Mouse (Mus musculus) testis, adult 2 months (tissue): ENCODE measurements around the gene Bik. TPM values are rescaled to one million over a fixed set of nuclear protein-coding genes. Genes with fewer than 3 reads are reported as not detected.

Experiments used
- H3K27ac ChIP-seq: fragments of 200-500 bp; 2 replicates; pipeline ENCODE4 v1.5.1; 2012; ENCODE audit warnings: low read depth, low read length; ENCODE audit not compliant: control insufficient read depth, insufficient read depth
- H3K27me3 ChIP-seq: fragments of 200-500 bp; 2 replicates; pipeline ENCODE4 v1.6.1; 2012; ENCODE audit warnings: mild to moderate bottlenecking, low read length, moderate library complexity; ENCODE audit not compliant: control insufficient read depth, insufficient read depth
- H3K36me3 ChIP-seq: fragments of 200-500 bp; 2 replicates; pipeline ENCODE4 v1.6.1; 2012; ENCODE audit warnings: mild to moderate bottlenecking, low read length; ENCODE audit not compliant: control insufficient read depth, insufficient read depth
- H3K4me1 ChIP-seq: fragments of 200-500 bp; 2 replicates; pipeline ENCODE4 v1.6.1; 2012; ENCODE audit warnings: low read length; ENCODE audit not compliant: control insufficient read depth, insufficient read depth
- H3K4me3 ChIP-seq: fragments of 200-500 bp; 2 replicates; pipeline ENCODE4 v1.5.1; 2012; ENCODE audit warnings: low read depth, mild to moderate bottlenecking, low read length, moderate library complexity, mixed read lengths; ENCODE audit not compliant: control insufficient read depth
- CTCF ChIP-seq: fragments of 200-500 bp; IDR thresholded peaks from 2 replicates; pipeline ENCODE4 v1.5.1; 2012; ENCODE audit warnings: low read depth, mild to moderate bottlenecking, inconsistent platforms, low read length, moderate library complexity; ENCODE audit not compliant: control insufficient read depth, insufficient read depth, insufficient replicate concordance
- POLR2A ChIP-seq: fragments of 200-500 bp; IDR thresholded peaks from 2 replicates; pipeline ENCODE4 v1.6.1; 2012; ENCODE audit warnings: low read depth, mild to moderate bottlenecking, inconsistent platforms, low read length, moderate library complexity; ENCODE audit not compliant: control insufficient read depth
- polyA plus RNA-seq: library from polyadenylated mRNA; depleted of rRNA; stranded (reverse); fragments of >200 nt; gene quantifications from 2 replicates; pipeline ENCODE4 v1.2.3, GENCODE M21; 2012

The Bik gene
- polyA plus RNA-seq, 1 experiment, result 11.0 TPM

DNA sequence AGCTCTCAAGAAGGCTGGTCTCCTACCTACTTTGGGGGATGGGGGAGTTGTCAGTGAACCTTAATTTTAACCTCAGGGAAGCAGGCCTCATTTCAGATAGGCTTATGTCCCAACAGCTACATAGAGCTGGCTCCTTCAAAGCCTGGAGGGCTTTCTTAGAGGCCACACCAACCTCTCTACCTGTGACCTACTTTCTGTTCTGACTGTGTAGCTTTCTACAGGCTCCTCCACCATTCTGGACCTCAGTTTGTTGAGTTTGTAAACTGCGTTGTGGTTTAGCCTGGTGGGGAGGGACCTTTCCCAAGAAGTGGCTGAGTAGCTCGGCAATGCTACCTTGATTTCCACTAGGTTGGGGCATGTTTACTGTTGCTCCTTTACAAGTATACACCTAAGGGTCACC lies 1.1 kb downstream of the Bik start:
- no peaks in the 10 kb centered on the region for H3K27me3 ChIP-seq
- peaks cover 10% of the 10 kb centered on the region for H3K4me1 ChIP-seq
- no peak overlapping the region; the same call in 1 of the 2 replicates for H3K4me3 ChIP-seq
- no peak overlapping the region for H3K27ac ChIP-seq
- H3K36me3 ChIP-seq, result no peaks in the 10 kb centered on the region
- TF ChIP-seq CTCF, result no peak
- TF ChIP-seq POLR2A, result no peak

DNA sequence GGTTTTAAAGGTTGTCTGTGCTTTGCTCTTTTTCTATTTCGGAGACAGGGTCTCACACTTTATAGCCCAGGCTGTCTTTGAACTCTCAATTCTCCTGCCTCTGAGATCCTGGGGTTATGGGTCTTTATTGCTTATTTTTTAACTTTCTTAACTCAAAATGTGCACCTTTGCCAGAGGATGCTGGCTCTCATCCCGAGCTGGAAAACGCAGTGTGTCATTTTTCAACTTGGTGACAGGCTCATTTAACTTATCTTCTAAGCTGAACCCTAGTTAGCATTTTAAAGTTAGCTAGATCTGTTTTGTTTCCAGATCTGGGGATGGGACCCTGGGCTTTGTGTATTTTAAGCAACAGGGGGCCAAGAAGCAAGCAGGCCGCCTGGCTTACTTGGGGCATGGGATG lies 2.2 kb downstream of the Bik start:
- Histone ChIP-seq H3K27me3 (no peaks in the 10 kb centered on the region), H3K4me1 (peaks cover 8% of the 10 kb centered on the region), H3K4me3 (no peak overlapping the region), H3K36me3 (no peaks in the 10 kb centered on the region), H3K27ac (no peak overlapping the region)
- TF ChIP-seq CTCF (no peak), POLR2A (no peak)

DNA sequence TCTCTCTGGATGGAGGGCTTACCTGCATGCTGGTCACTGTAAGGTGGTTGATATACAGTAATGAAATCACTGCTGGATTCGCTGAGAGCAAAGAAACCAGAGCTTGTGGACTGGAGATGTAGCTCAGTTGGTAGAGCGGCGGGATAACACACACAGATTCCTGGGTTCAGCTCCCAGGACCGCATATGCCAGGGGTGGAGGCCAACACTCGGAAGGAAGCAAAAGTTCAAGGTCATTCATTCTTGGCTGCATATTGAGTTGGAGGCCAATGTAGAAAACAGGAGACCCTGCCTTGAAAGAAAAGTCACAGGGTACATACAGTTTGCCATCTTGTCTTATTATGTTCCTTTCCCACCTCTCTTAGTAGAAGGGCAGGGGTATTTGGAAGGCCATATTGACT lies 3.1 kb downstream of the Bik start:
- no peak overlapping the region for H3K27ac ChIP-seq
- no peaks in the 10 kb centered on the region for H3K36me3 ChIP-seq
- TF ChIP-seq CTCF (no peak), POLR2A (no peak)
- no peak overlapping the region for H3K4me3 ChIP-seq
- no peaks in the 10 kb centered on the region for H3K27me3 ChIP-seq
- peaks cover 8% of the 10 kb centered on the region for H3K4me1 ChIP-seq

DNA sequence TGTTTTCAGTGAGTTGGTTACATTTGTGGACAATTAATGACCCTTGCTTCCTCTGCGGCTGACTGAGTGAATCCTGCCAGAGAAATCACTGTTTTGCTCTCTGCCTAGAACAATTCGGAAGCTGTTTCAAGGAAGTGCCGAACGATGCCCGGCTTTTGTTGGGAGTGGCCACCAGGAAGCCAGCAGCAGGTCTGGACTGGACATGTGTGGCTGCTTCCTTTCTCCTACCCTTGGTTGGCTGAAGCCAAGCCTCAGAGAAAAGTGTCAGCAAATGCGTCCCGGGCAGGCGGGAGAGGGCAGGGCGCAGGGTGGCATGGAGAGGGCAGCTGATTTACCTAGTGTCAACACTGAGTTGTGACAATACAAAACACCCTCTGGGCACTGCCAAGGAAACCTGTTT lies 3.6 kb downstream of the Bik start:
- no peaks in the 10 kb centered on the region for H3K36me3 ChIP-seq
- TF ChIP-seq CTCF (no peak), POLR2A (no peak)
- H3K4me1 ChIP-seq, result peaks cover 8% of the 10 kb centered on the region
- H3K27me3 ChIP-seq, result no peaks in the 10 kb centered on the region
- no peak overlapping the region for H3K27ac ChIP-seq
- H3K4me3 ChIP-seq, result no peak overlapping the region

DNA sequence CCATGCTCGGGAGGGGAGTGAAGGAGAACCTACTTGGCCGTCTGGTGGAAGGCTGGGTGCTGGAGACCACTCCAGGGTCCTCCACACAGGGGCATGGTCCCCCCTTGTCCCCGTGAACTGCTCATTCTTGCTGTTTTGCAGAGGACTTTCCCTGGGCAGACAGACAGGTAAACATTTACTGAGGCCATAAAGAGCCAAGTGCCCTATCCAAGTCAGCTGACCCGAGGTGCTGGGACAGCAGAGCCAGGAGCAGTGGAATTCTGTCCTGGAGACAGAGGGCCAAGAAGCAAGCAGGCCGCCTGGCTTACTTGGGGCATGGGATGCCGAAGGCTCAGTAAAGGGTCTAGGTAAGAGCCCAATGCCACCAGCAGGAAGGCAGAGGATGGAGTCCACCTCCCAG lies 4.0 kb downstream of the Bik start:
- TF ChIP-seq POLR2A (no peak), CTCF (no peak)
- Histone ChIP-seq H3K27ac (no peak overlapping the region), H3K27me3 (no peaks in the 10 kb centered on the region), H3K4me3 (no peak overlapping the region), H3K4me1 (peaks cover 8% of the 10 kb centered on the region), H3K36me3 (no peaks in the 10 kb centered on the region)

DNA sequence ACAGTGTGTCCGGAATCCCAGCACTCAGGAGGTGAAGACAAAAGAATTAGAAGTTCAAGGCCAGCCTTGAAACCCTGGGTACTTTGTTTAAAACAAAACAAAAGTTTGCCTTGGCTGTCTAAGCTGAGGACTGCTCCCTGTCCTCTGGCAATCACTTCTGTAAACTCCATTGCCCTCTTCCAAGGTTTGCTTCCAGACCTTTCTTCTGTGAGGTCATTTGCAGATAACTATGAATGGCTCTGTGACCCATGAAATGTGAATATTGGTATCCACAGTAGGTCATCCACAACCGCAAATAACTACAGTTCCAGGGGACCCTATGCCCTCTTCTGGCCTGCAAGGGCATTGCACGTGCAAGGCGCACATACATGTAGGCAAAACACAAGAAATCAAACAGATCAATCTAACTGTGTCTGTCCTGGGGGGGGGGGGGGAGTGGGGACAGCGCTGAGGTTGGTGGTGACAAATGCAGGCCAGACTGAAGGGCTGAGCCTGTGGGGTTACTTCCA lies 5.4 kb downstream of the Bik start:
- peaks cover 4% of the 10 kb centered on the region for H3K4me1 ChIP-seq
- H3K4me3 ChIP-seq, result no peak overlapping the region
- H3K27ac ChIP-seq, result no peak overlapping the region
- no peaks in the 10 kb centered on the region for H3K36me3 ChIP-seq
- TF ChIP-seq POLR2A, result no peak
- TF ChIP-seq CTCF, result peak; percentile 53; the same call in 1 of the 2 replicates
- H3K27me3 ChIP-seq, result no peaks in the 10 kb centered on the region

DNA sequence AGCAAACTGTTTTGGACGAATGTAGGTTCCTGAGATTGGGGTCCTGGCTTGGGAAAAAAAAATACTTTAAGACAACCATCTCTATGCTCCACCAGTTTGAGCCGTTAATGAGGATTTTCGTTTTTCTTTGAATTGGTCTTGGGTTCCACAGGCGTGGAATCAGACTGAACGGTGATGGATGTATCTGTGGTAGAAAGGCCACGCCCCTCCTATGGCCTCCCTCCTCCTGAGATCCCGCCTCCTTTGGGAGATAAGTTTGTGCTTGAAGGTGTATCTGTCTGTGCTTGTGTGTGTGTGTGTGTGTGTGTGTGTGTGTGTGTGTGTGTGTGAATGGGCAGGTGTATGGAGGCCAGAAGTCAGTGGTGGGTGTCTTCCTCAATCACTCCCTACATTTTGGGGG lies 5.9 kb downstream of the Bik start:
- Histone ChIP-seq H3K27me3 (no peaks in the 10 kb centered on the region), H3K4me1 (no peaks in the 10 kb centered on the region), H3K27ac (no peak overlapping the region), H3K36me3 (no peaks in the 10 kb centered on the region), H3K4me3 (no peak overlapping the region)
- TF ChIP-seq CTCF (no peak), POLR2A (no peak)
